Mouse (Mus musculus) gastrocnemius, postnatal 10 days (tissue): ENCODE results near the gene Iyd. TPM values are rescaled to one million over a fixed set of nuclear protein-coding genes. Genes with fewer than 3 reads are reported as not detected.
A peak's percentile ranks its signal among the peaks of the same experiment; 100 is the strongest.
"Not testable (repeated sequence)": the region's sequence is repeated elsewhere in the genome, so short reads cannot be mapped to it uniquely, and the experiment has no call there.

ENCODE experiments used
- DNase-seq: peaks from one replicate; pipeline ENCODE4 v3.0.0; 2021; ENCODE audit warnings: mixed read lengths
- long read RNA-seq, 2 experiments: library from polyadenylated mRNA; stranded (forward); transcript quantifications; one replicate each; pipeline ENCODE4 v2.0.0; 2021
- total RNA-seq, 2 experiments: library from RNA; stranded (reverse); gene quantifications; 2 replicates each; pipeline ENCODE4 v1.2.3; 2021

Iyd gene
- under 1 TPM in 1 of 2 experiments, not detected in 1; 0.63 TPM for total RNA-seq
- long read RNA-seq, experiment 1, result 0 reads
- long read RNA-seq, experiment 2, result 0 reads

DNA sequence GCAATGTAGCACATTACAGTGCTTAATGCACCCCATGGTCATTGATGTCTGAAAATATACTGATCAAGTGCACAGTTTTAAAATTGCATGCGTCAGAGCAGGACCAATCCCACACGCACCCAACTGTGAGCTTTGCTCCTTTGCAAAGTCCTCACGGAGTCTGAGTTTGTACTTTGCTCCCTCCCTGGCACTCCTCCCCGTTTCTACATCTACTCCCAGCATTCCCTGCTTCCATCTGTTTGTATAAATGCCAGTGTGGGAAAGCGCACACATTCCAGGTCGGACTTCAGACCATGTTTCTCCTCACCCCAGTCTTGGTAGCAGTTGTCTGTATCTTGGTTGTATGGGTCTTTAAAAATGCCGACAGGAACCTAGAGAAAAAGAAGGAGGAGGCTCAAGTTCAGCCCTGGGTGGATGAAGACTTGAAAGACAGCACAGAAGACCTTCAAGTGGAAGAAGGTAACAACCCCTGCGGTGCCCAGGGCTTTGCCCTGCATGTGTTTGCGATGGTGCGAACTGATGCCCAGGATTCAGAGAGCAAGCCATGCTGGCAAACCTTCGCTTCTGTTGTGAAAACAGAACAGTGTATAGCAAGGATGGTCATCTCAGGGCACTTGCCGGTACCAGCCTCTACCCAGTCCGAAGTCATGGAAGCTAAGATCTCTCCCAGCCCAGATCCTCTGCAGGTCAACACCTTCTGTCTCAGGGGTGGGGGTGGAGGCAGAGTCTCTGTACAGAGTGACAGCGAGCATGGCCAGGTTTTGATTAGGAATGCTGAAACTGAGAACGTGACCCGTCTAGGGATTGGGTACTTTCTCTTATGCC, at the start of gene Iyd:
Gene Iyd, plus strand, starts transcription at position 238 of the 825 bp plus-strand sequence.
- no peak for DNase-seq

DNA sequence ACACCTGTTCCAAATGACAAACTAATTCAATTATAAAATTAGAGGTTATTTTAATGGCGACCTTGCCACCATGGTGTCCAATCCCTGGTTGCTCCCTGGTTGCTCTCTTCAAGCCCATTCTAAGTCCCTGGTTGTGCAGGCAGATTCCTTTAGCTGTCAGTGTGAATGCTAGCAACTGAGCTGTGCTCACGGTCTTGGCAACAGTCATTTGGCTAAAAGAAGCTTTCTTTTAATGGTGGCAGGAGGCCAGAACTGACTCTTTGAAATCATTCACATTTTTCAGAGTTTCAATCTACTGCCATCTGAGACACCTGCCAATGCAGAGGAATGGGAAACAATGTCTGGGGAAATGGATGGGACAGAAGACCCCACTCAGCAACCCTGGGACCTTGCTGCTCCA, 43.2 kb upstream of the Iyd start:
- no peak for DNase-seq

DNA sequence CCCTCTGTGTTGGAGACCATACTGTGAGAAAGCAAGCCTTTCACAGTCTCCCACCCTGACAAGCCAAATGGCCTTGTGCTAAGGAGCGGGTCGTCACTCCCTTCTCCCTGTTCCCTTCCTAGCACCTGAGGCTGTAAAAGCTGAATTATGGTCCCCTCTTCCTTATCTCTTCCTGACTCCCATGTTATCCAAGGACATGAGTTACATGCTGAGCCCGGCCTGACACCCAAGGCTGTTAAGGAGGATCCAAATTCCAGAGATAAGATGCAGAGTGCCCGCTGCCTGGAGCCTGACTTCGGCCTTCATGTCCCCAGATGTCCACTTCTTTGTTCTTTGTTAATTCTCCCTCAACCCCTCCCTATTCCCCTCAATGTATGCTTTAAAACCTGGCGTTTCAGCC, 39.2 kb upstream of the Iyd start:
- not testable (repeated sequence) for DNase-seq

DNA sequence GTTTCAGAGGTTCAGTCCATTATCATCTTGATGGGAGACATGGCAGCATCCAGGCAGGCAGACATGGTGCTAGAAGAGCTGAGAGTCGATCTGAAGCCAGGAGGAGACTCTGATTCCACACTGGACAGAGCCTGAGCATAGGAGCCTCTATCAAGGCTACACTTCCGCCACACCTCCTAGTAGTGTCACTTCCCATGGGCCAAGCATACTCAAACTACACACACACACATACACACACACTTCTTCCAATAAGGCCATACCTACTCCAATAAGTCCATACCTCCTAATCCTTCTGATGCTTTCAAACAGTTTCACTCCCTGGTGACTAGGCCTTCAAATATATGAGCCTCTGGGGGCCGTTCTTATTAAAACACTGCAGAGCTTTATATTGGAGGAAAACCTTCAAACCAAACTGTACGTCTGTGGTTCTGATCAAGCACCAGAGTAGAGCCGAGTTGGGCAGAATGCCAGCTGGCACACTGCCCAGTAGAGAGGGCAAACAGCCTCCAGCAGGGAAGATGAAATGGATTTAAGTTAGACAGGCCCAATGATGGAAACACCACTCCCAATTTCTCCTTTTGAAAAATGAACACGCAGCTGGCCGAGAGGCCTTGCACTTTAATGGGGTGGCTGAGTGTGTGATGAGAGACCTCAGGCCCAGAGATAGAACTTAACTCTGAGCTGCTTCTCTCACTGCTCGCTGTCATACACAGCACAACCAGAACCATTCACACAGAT, 32.4 kb upstream of the Iyd start:
- peak; percentile 64 for DNase-seq

DNA sequence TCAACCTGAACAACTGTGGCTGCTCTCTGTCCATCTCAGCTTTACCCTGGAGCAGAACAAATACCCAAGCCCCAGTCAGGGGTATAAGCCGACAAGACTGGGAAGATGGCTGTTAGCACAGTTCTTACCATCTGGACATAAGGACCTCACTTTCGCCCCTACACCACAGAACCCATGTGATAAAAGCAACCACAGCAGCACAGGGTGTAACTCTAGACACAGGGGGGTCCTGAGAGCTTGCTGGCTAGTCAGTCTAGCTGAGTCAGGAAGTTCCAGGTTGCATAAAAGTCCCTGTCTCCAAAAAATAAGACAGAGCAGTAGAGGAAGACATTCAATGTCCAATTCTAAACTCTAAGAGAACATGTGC, 31.8 kb upstream of the Iyd start:
- DNase-seq, result no peak

DNA sequence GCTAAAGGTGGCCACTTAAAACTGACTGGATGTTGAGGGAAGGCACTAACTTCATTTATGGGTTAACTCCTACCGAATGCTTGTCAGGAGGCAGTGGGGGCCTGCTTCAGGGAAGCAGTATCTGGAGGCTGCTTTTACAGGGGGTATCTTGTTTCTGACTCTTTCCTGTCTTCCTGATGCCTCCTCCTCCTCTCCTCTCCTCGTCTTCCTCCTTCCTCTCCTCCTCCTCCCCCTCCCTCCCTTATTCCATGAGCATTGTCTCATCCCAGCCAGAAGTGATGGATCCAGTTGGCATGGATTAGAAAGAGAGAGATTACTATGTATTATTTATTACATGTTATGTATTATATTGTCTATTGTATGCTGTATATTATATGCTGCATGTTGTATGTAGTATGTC, 31.3 kb upstream of the Iyd start:
- DNase-seq, result no peak

DNA sequence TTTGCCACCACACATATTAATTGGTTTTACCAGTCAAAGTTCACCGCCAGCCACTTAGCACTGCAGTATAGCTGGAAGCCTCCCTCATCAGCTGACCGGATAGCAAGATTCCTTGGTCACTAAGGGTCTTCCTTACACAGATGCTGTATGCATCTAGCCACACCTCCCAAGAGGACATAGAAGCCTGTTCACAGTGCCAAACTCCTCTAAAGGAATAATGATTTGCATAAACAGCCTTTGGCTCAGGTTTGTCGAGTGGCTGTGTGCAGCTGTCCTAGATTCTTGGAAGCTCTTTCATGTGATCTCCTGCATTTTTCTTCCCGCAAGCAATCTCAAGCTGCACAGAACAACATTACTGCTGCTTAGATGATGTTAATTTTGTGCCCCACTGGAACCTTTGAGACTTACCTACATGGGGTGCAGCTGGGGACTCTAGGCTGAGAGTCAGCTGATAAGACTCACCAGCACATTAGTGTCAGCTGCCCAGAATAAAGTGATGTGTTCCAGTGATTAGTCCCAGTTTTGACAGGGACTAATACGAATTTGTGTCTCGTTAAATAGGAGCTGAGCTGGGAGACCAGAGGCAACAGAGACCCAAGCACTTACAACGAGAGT, 30.3 kb upstream of the Iyd start:
- DNase-seq, result no peak

DNA sequence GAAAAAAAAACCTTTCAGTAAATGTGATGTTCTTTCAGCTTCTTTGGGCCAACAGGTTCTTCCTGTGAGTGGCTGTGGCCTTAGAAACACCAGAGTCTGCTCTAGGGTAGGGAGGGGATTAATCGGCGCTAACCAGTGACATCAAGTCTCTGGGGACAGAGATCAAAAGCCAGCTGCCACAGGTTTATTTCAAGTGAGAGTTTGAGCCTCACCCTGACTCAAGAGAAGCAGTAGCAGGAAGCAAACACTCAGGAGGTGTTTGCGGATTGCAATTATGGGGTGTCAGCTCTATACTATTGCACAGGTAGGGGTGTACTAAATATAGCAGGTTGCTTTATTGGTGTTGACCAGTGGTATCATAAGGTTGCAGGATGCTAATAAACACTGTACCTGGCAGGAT, 29.6 kb upstream of the Iyd start:
- DNase-seq, result no peak

DNA sequence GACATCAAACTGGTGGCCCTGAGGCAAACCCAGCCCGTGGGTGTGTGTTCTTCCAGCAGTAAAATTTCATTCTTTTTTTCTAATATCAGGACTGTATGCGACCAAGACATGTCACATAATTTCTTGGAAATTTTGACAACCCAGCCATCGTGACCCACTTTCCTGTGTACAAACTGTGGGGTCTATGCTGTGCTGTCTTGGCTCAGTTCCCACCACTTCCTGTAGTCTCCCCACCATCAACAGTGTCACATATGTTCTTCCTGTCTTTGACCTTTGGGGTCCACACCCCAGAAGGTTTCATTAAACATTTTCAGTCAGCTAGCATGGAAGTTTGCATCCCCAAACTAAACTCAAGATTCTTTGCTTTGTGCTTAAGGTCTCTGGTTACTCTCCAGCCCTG, 28.6 kb upstream of the Iyd start:
- DNase-seq, result no peak

DNA sequence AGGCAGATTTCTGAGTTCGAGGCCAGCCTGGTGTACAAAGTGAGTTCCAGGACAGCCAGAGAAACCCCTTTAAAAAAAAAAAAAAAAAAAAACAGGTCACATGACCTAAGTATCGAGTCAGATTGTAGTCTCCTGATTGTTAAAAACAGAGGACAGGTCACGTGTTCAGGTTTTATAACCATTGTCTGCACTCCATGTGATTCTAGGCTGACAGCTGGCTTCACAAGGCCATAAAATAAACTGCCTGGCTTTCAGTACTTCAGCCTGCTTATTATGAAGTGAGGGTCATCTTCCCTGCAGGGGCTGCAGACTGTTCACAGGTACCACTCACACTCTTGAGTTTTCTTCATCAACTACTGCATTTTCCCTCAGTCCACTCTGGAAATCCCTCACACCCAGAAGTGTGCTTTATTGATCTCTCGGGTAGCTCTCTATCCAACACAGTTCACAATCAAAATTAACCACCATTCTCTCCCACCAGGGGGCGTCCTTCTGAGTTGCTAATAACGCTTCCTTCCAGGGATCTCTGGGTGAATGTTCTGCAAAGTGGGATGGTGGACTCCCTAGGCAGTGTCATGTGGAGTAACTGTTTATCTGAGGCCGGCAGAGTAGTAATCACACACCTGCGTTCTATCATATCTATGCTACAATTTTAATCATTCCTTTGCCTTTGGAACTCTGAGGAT, 27.3 kb upstream of the Iyd start:
- DNase-seq, result no peak

DNA sequence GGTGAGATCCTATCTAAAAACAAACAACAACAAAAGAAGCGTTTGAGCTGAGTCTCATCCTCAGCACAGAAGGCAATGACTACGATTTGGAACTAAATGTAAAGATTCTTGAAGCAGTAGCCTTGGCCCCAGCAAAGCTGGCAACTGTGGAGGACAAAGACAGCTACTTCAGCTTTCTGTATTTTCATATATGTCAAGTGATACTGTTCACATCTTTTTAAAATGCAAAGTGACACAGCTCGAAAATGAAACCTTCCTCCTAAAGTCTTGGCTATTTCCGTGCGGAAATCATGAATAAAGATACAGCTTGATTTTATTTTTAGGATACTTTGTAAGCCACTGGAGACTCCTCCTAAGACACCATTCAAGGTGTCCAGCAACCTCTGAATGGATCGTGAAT, 26.1 kb upstream of the Iyd start:
- no peak for DNase-seq

DNA sequence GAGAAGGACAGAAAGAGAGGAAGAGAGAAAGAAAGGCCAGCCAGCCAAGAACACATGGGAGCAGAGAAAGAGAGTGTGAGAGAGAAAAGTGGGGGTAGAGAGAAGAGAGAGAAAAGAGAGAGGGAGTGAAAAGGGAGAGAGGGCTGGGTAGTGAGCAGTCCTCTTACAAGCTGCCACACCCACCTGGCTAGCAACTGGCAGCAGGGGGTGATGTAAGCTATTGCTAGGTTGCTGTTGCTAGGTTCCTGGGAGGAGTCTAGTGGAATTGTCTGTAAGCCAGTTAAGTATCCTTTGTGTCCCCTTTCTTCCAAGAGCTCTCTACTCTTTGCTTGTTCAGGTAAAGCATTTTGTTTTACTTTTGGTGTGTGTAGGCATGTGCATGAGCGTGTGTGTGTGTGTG, 25.4 kb upstream of the Iyd start:
- DNase-seq, result no peak

DNA sequence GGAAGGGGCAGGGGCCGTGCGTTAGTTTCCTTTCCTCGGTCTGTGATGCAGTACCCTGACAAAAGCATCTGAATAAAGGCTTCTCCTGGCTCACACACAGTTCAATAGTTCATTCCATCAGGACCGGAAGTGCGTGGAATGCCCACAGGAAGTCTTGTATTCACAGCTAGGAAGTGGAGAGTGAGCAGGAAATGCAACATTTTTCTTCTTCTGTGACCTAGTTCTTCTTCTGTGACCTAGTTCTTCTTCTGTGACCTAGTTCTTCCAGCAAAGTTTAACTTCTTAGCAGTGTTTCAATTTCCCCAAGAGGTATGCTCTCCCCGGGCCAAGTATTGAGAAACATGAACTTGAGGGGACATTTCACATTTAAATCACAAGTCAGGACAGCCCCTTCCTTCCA, 23.6 kb upstream of the Iyd start:
- no peak for DNase-seq

DNA sequence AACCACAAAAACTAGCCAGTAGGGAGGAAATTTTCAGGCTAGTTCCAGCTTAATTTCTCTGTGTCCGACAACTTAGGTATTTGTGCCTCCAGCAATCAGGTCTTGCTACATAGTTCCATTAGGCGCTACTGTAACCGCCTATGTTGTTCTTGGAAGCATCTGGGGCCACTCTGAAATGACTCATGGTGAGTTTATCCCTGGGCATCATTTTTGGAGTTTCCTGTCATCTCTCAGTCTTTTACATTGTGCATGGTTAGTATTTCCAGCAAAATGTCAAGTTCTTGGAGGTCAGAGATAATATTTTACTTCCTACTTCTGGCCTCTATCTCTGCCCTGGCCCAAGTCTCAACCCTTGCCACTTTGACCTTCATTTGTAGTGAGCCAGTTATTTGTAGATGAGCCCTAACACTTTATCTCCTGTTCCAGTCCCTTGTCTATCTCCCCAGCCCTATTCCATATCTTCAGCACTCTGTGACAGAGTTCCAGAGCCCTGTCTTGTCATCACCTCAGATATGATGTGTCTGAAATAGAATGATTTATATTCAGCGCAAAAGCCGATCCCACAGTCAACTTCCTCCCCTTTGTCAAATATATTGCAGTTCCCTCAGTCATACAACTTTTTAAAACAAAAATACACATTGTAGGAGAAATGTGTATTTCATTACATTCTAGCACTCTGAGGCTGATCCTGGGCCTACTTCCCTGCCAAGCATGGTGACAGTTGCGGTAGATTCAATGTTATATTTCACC, 16.8 kb upstream of the Iyd start:
- no peak for DNase-seq

DNA sequence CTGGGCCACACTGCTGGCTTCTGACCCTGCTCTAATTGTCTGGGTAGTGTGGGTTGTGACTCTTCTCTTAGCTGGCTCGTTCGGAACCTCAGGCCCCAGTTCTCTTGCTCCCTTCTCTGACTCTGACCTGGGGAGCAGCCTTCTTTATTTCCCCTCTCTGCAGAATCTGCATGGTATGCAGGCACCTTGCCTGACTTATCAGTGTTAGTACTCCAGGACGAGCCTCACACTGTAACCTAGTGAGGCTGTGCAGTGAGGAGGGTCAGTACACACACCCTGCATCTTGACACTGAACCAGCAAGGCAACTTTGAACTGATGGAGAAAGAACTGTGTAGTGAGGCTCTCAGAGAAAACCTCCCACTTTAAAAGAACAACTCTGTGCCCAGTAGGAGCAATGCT, 15.5 kb upstream of the Iyd start:
- DNase-seq, result no peak

DNA sequence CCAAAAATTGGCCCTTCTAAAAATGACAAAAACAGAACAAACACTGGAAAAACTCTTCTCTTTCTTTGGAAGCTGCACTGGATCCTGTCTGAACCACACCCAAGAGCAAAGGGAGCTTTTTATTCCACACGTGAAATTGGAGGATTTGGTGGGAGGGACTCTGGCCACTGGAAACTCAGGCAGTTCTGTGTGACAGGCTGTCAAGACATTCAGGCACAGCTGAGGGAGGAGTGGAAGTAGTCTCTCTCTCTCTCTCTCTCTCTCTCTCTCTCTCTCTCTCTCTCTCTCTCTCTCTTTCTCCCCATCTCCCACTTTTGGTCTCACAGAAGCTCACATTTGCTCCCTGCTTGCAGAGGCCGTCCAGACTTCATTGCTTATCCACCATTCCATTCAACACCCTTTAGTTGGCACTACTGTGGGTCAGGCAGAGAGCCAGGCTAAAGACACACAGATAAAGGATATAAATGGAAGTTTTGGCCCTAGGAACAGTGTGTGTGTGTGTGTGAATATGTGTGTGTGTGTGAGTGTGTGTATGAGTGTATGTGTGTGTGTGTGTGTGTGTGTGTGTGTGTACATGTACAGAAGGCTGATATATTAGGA, 14.5 kb upstream of the Iyd start:
- no peak for DNase-seq

DNA sequence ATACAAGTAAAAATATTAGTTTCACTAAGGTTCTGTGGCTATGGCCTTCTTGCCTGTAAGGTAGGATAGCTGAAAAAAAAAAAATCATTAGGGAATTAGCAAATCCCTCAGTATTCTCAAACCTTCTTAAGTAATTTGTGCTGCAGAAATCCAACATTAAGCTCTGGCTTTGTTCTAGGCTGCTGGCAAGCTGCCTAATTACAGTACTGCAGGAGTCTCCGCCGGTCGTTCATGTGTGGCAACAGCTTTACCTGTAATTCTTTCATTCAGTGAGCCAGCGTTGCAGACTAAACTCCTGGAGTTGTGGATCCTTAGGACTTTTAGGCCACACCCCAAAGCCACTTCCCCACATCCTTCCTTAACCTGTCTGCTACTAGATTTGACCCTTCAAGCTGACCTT, 10.2 kb upstream of the Iyd start:
- no peak for DNase-seq

DNA sequence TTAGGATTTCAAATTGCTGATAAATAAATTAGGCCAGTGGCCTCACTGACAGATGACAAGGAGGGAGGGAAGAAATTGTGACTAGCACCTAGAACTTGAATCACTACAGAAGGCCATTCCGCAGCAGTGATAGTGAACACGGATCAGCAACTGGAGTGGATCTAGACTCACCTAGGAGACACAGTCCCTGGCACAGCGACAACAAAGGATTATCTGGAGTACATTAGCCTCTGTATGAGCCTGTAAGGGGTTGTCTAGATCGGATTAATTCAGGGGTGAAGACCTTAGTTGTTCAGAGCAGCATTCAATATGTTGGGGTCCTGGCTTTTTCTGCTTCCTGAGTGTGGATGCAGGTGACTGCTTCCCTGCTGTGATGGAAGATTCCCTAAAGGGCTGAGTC, 9.4 kb upstream of the Iyd start:
- no peak for DNase-seq

DNA sequence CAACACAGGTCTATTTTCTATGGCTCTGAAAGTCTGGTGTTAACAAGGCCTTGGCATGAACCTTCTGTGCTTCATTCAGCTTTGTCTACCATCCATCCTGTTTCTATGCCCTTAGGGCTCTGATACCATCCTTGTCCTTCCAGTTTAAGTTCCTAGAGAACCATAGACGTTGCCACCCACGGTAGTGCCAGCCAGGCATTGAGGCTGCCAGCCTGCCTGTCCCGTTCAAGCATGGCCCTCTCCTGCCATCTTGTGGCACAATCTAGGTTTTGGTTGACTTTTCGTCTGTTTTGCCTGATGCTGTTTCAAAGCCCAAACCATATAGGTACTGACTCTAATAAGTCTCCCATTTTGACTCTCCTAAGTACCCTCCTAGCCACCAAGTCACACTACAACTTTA, 8.7 kb upstream of the Iyd start:
- peak; percentile 73 for DNase-seq

DNA sequence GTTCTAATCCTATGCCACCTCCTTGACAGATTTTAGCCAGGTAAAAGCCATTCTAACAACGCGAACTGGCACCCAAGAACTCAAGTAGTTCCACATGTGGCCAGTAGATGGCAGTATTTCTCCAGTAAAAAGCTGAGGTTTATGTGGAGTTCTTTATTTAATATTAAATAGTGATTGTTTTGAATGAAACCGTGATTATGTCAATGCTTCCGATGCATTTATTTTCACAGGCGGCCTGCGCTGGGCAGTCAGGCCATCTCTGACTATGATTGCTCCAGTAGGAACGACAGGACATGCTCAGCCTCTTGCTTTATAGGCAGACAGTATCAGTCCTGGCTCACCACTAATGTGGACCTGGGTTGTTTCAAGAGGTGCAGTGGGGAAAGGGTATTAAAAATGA, 5.6 kb upstream of the Iyd start:
- DNase-seq, result peak; percentile 42

DNA sequence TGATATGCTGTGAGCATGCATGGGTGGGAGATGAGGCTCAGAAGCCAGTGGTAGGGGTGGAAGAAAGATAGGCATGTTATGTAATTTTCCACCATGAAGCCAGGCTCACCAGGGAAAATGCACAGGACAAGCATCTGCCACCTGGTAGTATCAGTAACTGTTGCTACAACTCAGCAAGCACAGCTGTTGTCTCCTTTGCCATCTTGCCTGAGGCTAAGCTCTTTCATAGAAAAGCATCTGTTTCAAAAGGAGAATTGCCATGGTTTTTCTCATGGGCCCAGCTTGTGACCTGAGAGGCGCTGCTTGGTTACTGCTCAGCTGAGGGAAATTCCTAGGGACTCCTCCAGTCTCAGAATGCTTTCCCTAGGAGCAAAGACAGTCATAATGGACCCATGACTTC, 3.7 kb upstream of the Iyd start:
- no peak for DNase-seq

DNA sequence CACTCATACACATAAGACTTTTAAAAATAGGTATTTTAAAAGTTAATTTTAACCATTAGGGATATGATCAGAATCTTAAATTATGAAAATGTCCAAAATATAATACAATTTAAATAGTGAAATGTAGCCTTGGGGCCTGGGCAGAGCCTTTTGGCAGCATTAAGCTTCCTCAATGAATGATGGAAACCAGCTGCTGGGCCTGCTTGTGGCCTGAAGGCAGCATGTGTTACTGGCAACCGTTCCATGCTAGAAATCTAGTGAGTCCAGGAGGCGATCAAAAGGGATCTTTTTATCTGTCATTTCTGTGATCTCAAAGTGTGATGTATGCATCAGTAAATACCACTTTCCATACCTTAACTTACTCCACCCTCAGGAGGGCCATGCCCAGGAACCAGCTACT, 9.3 kb downstream of the Iyd start:
- no peak for DNase-seq
